Mouse (Mus musculus): ENCODE data around the gene Gm20854. TPM values are rescaled to one million over a fixed set of nuclear protein-coding genes. Genes with fewer than 3 reads are reported as not detected.
"Not testable (repeated sequence)": the region's sequence is repeated elsewhere in the genome, so short reads cannot be mapped to it uniquely, and the experiment has no call there.

The Gm20854 gene
- polyA plus RNA-seq (2014; fragmentation: Nextera tagmentation; extraction: Ambion mirVana): not detected in 2 replicates

GRCm38 (mm10) chrY:85530808-85531207 is at the start of gene Gm20854:
TSS of gene Gm20854 (minus strand) at chrY:85530908.
- not testable (repeated sequence) for ATAC-seq (ENCODE audit: low FRiP score); H3K27ac ChIP-seq (ENCODE audit: low read depth, low read length)
- WGBS: no CpG with 5 or more reads among the region's 6 CpGs

More at GRCm38 (mm10) chrY:85530808-85531207, at the start of gene Gm20854:
- H3K27me3 ChIP-seq (ENCODE audit: control insufficient read depth, insufficient read depth, low read length); H3K4me3 ChIP-seq (ENCODE audit: low read depth, low read length); H3K36me3 ChIP-seq (ENCODE audit: control insufficient read depth, insufficient read depth, low read length); H3K9ac ChIP-seq (ENCODE audit: low read length); H3K9me3 ChIP-seq (ENCODE audit: control insufficient read depth, low read length); H3K4me2 ChIP-seq; DNase-seq (ENCODE audit: low spot score, missing footprints); H3K4me1 ChIP-seq (ENCODE audit: control insufficient read depth, insufficient read depth, low read length): not testable (repeated sequence)
